Mouse (Mus musculus): ENCODE results near the gene Zfp385c.

The Zfp385c gene

GRCm38 (mm10) chr11:100716649-100717048 is 24.4 kb upstream of the Zfp385c start:
- DNase-seq: no peak

DNA sequence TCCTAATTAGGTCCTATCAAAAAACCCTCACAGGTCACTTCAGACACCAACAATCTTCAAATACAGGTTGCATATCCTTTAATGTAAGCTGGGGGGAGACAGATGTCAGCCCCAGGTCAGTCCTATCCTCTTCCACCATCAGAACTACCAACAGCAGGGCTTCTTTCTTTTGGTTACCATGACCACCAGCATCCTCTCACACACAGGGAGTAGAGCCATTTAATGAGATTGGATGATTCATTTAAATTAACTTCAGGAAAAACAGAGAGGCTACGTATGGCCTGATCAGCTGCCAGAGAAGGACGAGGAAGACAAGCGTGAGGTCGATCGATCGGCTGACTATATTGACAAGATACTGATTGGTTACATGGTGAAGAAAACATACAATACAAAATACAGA is 22.7 kb upstream of the Zfp385c start:
- DNase-seq: no peak

GRCm38 (mm10) chr11:100714534-100714915 is 22.3 kb upstream of the Zfp385c start:
- DNase-seq: peak; percentile 80

- no peak for DNase-seq
Observed at GRCm38 (mm10) chr11:100713735-100714533, 21.7 kb upstream of the Zfp385c start, which contains the start of gene Hspb9. Gene Hspb9 (plus strand): TSS chr11:100713850.

DNA sequence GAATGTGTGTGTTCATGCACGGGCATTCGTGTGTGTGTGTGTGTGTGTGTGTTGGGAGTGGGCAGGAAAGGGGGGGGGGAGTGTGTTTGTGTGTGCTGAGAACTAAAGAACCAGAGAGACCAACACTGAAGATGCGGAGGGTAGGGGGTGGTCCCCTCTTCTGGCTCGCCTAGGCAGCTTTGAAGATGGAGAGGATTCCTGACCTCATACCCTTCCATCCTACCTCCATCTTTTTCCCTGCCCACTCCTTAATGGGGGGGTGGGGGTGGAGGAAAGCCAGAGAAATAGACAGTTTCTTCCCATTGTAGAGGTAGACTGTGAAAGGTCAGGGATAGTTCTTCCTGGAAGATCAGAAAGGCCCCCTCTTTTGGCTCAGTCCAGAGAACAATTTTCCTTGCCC is 20.9 kb upstream of the Zfp385c start:
- DNase-seq: no peak

DNA sequence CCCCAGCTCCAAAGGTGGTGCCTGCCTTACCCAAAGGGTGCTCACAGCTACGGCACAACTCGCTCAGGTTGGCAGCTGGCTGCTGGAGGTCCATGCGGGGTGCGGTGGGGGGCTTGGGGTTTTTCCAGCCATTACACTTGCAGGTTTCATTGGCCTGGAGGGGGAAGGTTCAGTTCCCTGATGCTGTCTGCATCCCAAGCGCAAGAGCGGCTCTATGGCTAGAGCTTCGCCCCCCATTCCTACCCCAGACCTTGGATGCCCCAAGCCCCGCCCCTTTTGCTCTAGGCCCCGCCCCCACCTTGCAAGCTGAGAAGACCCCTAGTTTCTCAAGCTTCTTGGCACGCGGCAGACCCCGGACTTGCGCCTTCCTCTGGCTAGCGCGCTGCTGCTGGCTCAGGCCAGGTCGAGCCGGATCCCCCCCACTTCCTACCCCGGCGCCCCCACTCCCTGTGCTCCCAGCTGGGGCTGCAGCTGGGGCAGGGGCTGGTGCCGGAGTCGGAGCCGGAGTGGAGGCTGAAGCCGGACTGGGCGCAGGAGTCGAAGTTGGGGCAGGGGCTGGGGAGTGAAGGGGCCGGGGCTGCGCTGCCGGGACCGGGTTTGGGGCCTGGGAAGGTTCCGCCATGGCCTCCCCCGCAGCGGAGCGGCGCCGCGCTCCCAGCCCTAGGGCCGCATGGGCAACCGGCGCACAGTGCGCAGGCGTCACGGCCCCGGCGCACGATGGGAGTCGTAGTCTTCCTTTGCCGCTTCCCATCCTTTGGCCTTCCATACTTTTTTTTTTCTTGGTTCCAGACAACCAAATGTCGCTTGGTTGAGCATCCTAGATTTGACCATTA is 19.7 kb upstream of the Zfp385c start, which contains the start of gene Kat2a:
Gene Kat2a (minus strand): TSS at position 683 of the 833 bp plus-strand sequence.
- peak; percentile 81 for DNase-seq

DNA sequence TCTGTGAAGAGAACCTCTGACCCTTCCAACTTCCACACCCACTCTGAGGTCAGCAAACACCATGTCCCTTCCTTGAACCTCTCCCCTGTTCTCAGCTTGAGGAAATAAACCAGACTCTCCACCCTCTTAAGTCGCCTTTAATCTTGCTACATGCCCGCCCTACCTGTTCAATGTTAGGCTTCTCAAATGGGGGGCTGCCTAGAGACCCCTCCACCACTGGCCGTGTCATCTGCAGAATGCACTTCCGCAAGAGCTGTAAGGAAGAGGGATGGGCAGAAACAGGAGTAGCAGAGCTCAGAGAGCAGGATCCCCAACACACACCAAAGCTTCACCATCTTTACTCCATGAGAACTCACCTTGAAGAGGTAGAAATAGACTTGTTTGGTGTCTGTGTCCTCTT is 18.7 kb upstream of the Zfp385c start:
- no peak for DNase-seq

DNA sequence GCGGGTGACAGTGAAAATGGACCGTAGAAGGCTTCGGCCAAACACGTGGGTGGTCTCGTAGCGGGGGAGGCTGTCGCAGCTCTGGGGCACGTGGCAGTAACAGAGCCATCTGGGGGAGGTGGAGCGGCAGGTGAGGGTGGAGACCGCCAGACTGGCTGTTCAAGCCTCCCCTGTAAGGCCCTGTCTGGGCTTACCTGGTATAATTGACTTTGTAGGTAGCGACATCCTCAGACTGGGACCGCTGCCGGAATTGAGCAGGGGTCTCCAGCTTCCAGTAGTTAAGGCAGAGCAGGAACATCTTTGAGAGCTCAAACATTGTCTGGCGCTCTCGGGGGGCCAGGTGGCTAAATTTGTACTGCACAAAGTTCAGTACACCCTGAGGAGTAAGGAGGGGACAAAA is 18.3 kb upstream of the Zfp385c start:
- DNase-seq: no peak

- DNase-seq: no peak
Observed at GRCm38 (mm10) chr11:100709201-100709810, 17.1 kb upstream of the Zfp385c start.

- DNase-seq: no peak
Observed at GRCm38 (mm10) chr11:100705095-100705747, 13.0 kb upstream of the Zfp385c start.

DNA sequence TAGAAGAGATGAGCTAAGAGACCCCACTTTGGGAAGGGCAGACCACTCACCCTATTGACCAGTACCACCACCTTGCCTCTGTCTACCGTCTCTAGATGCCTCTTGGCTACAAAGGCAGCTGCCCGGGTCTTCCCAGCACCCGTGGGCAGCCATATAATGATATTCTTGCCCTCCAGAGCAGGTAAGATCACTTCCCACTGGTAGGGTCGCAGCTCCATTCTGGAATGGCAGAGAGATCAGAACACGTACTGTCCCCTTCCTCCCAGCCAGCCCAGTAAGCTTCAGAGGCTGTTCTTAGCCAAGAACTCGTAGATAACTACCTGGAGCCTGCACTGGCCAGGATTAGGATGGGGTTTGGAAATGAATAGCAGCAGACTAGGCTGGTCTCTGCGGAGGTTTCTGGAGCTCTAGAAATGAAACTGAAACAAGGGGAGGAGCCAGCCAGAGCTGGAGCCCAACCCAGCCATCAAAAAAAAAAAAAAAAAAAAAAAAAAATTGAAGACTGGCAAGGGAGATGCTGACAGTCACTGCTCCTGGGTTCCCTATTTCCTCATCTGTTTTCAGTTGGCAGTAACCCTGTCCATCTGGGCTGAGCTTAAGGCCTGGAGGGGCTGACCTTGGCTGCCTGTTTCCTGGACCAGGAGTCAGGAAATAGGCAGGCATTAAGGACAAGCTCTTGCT is 11.7 kb upstream of the Zfp385c start, which contains the start of gene Dhx58:
Gene Dhx58 (minus strand): TSS at position 421 of the 681 bp plus-strand sequence.
- DNase-seq: no peak

- DNase-seq: no peak
Observed at GRCm38 (mm10) chr11:100703366-100703765, 11.1 kb upstream of the Zfp385c start.

- DNase-seq: no peak
Observed at GRCm38 (mm10) chr11:100702906-100703305, 10.7 kb upstream of the Zfp385c start.

DNA sequence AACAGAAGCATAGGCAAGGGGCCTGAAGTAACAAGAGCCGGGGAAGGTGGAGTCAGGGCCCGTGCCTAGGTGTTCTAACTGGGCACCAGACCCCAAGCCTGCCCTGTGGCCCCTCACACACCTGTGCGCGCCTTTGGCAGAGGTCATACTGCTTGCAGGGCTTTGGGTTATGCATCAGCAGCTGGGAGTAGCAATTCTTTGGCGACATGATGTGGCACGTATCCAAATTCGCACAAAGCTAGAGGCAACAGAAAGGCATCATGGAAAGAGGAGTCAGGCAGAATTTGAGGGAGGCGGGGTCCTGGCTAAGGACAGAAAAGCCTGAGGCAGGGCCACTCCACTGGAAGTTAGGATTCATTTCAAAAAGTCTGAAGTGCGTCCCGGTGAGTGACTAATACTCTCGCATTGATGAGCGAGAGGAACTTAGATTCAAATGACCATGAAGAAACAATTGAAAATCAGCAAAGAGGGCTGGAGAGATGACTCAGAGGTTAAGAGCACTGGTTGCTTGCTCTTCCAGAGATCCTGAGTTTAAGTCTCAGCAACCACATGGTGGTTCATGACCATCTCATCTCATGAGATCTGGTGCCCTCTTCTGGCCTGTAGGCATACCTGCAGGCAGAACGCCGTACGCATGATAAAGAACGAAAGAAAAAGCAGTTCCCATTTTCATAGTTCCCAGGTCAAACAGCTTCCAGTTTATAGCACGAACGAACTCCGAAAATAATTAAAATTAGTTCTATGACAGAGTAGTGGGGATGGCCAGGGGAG is 10.0 kb upstream of the Zfp385c start:
- no peak for DNase-seq

GRCm38 (mm10) chr11:100701301-100701700 is 9.0 kb upstream of the Zfp385c start:
- no peak for DNase-seq

GRCm38 (mm10) chr11:100700710-100701109 is 8.5 kb upstream of the Zfp385c start:
- no peak for DNase-seq

DNA sequence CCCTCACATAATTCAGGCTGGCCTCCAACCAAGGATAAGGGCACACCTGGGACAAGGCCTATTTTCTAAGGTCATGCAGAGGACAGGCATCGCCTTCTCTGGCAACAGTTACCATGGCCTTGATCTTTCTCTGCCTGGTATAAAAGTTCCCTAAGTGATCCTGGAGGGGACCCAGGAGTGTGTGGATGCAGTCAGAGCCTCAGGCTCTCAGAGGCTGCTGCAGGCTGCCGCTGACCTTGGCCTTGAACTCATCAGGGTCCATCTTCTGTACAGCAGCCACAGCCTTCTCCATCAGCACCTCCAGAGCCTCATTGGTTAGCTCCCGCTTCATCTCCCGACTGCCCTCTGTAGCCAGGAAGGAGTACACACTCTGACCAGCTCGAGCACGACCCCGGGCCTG is 5.7 kb upstream of the Zfp385c start:
- no peak for DNase-seq

DNA sequence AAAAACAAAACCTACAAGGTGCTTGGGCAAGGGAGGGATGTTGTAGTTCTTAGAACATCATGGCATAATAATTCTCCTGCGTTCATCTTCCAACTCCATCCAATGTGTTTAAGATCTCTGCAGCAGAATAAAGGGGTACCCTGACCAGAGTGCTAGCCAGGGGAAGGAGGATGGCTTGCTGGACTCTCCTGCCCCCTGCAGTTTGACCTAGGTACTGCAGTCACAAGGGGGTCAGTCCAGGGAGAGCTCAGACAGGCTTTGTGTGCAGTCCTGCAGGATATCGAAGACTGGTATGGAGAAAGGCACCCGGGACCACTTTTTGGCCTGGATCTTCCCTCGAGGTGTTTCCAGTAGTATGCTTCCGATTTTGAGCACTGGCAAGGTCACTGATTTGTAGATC is 2.7 kb upstream of the Zfp385c start:
- no peak for DNase-seq

DNA sequence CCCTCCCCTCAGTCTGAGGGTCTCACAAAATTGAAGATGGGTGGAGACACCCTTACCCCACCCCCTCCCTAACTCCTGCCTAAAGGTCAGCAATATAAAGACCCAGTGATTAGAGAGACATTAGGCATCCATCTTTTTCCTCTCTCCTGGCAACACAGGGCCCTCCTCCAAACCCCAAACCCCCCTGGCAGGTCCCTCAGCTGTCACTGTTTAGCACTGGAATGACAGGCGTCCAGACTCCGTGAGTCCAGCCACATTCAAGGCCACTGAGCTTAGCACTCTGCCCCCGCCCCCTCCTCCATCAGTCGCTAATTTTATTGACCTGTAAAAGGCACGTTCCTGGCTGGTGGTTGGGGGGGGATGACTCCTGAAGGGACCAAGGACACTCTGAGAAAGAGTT is 899 bp upstream of the Zfp385c start:
- no peak for DNase-seq

DNA sequence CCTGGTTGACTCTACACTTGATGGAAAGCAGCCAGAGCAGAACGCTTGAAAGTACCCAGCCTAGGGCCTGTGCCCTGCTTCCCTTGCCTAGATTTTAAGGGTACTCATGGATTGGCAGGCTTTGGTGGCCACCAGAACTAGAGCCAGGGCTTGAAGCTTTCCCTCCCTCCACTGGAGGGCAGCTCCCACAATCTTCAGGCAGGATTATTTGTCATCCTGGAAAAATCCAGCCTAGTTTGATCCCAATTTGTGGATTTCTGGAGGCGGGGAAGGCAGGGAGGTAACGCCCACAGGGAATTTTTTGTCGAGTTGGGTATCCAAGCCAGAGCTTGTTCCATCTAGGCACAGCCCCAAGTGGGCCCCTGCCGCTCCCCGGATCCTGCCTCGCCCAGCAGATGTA is 1.9 kb downstream of the Zfp385c start:
- DNase-seq: no peak

DNA sequence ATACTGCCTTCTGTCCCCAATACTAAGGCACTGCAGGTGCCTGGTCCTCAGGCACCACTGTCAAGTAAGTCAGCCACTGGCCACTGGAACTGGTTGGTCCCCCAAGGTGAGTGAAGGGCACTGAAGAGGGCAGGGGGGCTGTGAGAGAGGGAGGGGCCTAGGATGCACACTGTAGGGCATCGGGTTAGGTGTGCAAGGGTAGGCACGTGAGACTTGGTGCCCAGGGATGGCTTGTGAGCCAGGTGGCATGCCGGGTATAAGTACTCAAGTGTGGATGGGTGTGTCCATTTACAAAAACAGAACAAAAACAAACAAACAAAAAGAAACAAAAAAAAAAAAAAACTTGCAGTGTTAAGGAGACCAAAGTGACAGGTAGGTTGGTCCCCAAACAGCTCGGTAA is 3.8 kb downstream of the Zfp385c start:
- DNase-seq: no peak

DNA sequence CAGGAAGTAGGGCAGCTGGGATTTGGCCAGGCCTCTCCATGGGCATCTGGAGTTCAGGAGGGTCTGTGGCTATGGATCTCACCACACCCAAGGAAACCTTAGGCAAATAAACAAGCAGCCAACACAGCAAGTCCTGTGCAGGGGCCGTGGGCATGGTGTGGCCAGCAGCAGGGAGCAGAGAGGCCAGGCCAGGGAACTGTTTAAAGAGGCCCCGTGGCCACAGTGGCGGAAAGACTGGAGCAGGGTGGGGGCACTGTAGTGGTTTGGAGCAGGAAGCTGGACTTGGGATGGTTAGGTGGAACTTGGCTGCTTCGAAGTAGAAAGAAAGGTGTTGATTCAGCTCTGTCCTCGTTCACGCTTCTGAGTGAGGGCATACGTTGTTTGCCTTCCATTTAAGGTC is 5.0 kb downstream of the Zfp385c start:
- DNase-seq: no peak

Measured in layer of hippocampus, adult 9-11 months (tissue).